Mouse (Mus musculus): ENCODE results near the gene Otogl. TPM values are rescaled to one million over a fixed set of nuclear protein-coding genes. Genes with fewer than 3 reads are reported as not detected.

Gene Otogl
- polyA plus RNA-seq, 1 experiment, result not detected

GRCm38 (mm10) chr10:107921134-107921533 is 9.2 kb upstream of the Otogl start:
- 81% methylated on average over 1 of the region's 1 CpGs for WGBS
- no peaks in the 10 kb centered on the region for H3K4me1 ChIP-seq (ENCODE audit: control insufficient read depth, insufficient read depth, insufficient read length)
- TF ChIP-seq POLR2A (IDR thresholded peaks at IDR 0.05; ENCODE audit: low read depth, low read length) (no peak), CTCF (IDR thresholded peaks at IDR 0.05; ENCODE audit: extremely low read depth, insufficient read depth, insufficient read length, insufficient replicate concordance) (no peak)
- H3K27me3 ChIP-seq (ENCODE audit: control insufficient read depth, insufficient read depth, low read length), result no peaks in the 10 kb centered on the region
- no peak for DNase-seq (ENCODE audit: low read depth in 1 of 2, low spot score in 2 of 2)
- no peak overlapping the region for H3K27ac ChIP-seq (ENCODE audit: insufficient read depth, low read length)
- H3K4me3 ChIP-seq (ENCODE audit: extremely low read depth, insufficient read depth, insufficient read length), result no peak overlapping the region
- H3K36me3 ChIP-seq (ENCODE audit: control insufficient read depth, insufficient read depth, low read length), result no peaks in the 10 kb centered on the region

GRCm38 (mm10) chr10:107913013-107913412 is 1.1 kb upstream of the Otogl start:
- WGBS, result 90% methylated on average over 2 of the region's 2 CpGs
- Histone ChIP-seq H3K36me3 (ENCODE audit: control insufficient read depth, insufficient read depth, low read length) (no peaks in the 10 kb centered on the region), H3K27ac (ENCODE audit: insufficient read depth, low read length) (no peak overlapping the region), H3K4me1 (ENCODE audit: control insufficient read depth, insufficient read depth, insufficient read length) (no peaks in the 10 kb centered on the region), H3K4me3 (ENCODE audit: extremely low read depth, insufficient read depth, insufficient read length) (no peak overlapping the region), H3K27me3 (ENCODE audit: control insufficient read depth, insufficient read depth, low read length) (no peaks in the 10 kb centered on the region)
- TF ChIP-seq CTCF (IDR thresholded peaks at IDR 0.05; ENCODE audit: extremely low read depth, insufficient read depth, insufficient read length, insufficient replicate concordance) (no peak), POLR2A (IDR thresholded peaks at IDR 0.05; ENCODE audit: low read depth, low read length) (no peak)
- DNase-seq (ENCODE audit: low read depth in 1 of 2, low spot score in 2 of 2), result no peak

GRCm38 (mm10) chr10:107906453-107906852 is 5.5 kb downstream of the Otogl start:
- Histone ChIP-seq H3K4me1 (ENCODE audit: control insufficient read depth, insufficient read depth, insufficient read length) (no peaks in the 10 kb centered on the region), H3K4me3 (ENCODE audit: extremely low read depth, insufficient read depth, insufficient read length) (no peak overlapping the region), H3K27me3 (ENCODE audit: control insufficient read depth, insufficient read depth, low read length) (no peaks in the 10 kb centered on the region), H3K36me3 (ENCODE audit: control insufficient read depth, insufficient read depth, low read length) (no peaks in the 10 kb centered on the region), H3K27ac (ENCODE audit: insufficient read depth, low read length) (no peak overlapping the region)
- DNase-seq (ENCODE audit: low read depth in 1 of 2, low spot score in 2 of 2), result no peak
- 85% methylated on average over 10 of the region's 10 CpGs for WGBS
- TF ChIP-seq POLR2A (IDR thresholded peaks at IDR 0.05; ENCODE audit: low read depth, low read length), result no peak
- TF ChIP-seq CTCF (IDR thresholded peaks at IDR 0.05; ENCODE audit: extremely low read depth, insufficient read depth, insufficient read length, insufficient replicate concordance), result no peak

- WGBS, result 87% methylated on average over 7 of the region's 7 CpGs
- TF ChIP-seq POLR2A (IDR thresholded peaks at IDR 0.05; ENCODE audit: low read depth, low read length) (no peak), CTCF (IDR thresholded peaks at IDR 0.05; ENCODE audit: extremely low read depth, insufficient read depth, insufficient read length, insufficient replicate concordance) (no peak)
- DNase-seq (ENCODE audit: low read depth in 1 of 2, low spot score in 2 of 2), result no peak
Observed at GRCm38 (mm10) chr10:107905274-107906034, 6.5 kb downstream of the Otogl start.

GRCm38 (mm10) chr10:107901958-107902357 is 10.0 kb downstream of the Otogl start:
- Histone ChIP-seq H3K27me3 (ENCODE audit: control insufficient read depth, insufficient read depth, low read length) (no peaks in the 10 kb centered on the region), H3K4me1 (ENCODE audit: control insufficient read depth, insufficient read depth, insufficient read length) (no peaks in the 10 kb centered on the region), H3K4me3 (ENCODE audit: extremely low read depth, insufficient read depth, insufficient read length) (no peak overlapping the region), H3K27ac (ENCODE audit: insufficient read depth, low read length) (no peak overlapping the region), H3K36me3 (ENCODE audit: control insufficient read depth, insufficient read depth, low read length) (no peaks in the 10 kb centered on the region)
- DNase-seq (ENCODE audit: low read depth in 1 of 2, low spot score in 2 of 2), result no peak
- WGBS, result 86% methylated on average over 8 of the region's 8 CpGs
- TF ChIP-seq POLR2A (IDR thresholded peaks at IDR 0.05; ENCODE audit: low read depth, low read length) (no peak), CTCF (IDR thresholded peaks at IDR 0.05; ENCODE audit: extremely low read depth, insufficient read depth, insufficient read length, insufficient replicate concordance) (no peak)

More at GRCm38 (mm10) chr10:107905274-107906034, 6.5 kb downstream of the Otogl start:
- no peaks in the 10 kb centered on the region for H3K27me3 ChIP-seq (ENCODE audit: control insufficient read depth, insufficient read depth, low read length)
- no peak overlapping the region for H3K27ac ChIP-seq (ENCODE audit: insufficient read depth, low read length)
- H3K4me3 ChIP-seq (ENCODE audit: extremely low read depth, insufficient read depth, insufficient read length), result no peak overlapping the region
- H3K36me3 ChIP-seq (ENCODE audit: control insufficient read depth, insufficient read depth, low read length), result no peaks in the 10 kb centered on the region
- no peaks in the 10 kb centered on the region for H3K4me1 ChIP-seq (ENCODE audit: control insufficient read depth, insufficient read depth, insufficient read length)

- WGBS, result 88% methylated on average over 13 of the region's 13 CpGs
- TF ChIP-seq CTCF (IDR thresholded peaks at IDR 0.05; ENCODE audit: extremely low read depth, insufficient read depth, insufficient read length, insufficient replicate concordance) (no peak), POLR2A (IDR thresholded peaks at IDR 0.05; ENCODE audit: low read depth, low read length) (no peak)
- H3K36me3 ChIP-seq (ENCODE audit: control insufficient read depth, insufficient read depth, low read length), result no peaks in the 10 kb centered on the region
- H3K4me3 ChIP-seq (ENCODE audit: extremely low read depth, insufficient read depth, insufficient read length), result no peak overlapping the region
- no peaks in the 10 kb centered on the region for H3K4me1 ChIP-seq (ENCODE audit: control insufficient read depth, insufficient read depth, insufficient read length)
- no peaks in the 10 kb centered on the region for H3K27me3 ChIP-seq (ENCODE audit: control insufficient read depth, insufficient read depth, low read length)
- no peak for DNase-seq (ENCODE audit: low read depth in 1 of 2, low spot score in 2 of 2)
- H3K27ac ChIP-seq (ENCODE audit: insufficient read depth, low read length), result no peak overlapping the region
Observed at GRCm38 (mm10) chr10:107901204-107901879, 10.6 kb downstream of the Otogl start.

- Histone ChIP-seq H3K4me1 (ENCODE audit: control insufficient read depth, insufficient read depth, insufficient read length) (no peaks in the 10 kb centered on the region), H3K27ac (ENCODE audit: insufficient read depth, low read length) (no peak overlapping the region)
- 90% methylated on average over 6 of the region's 6 CpGs for WGBS
Observed at GRCm38 (mm10) chr10:107899946-107900345, 12.0 kb downstream of the Otogl start.

More at GRCm38 (mm10) chr10:107899946-107900345, 12.0 kb downstream of the Otogl start:
- DNase-seq (ENCODE audit: low read depth in 1 of 2, low spot score in 2 of 2), result no peak
- Histone ChIP-seq H3K4me3 (ENCODE audit: extremely low read depth, insufficient read depth, insufficient read length) (no peak overlapping the region), H3K27me3 (ENCODE audit: control insufficient read depth, insufficient read depth, low read length) (no peaks in the 10 kb centered on the region), H3K36me3 (ENCODE audit: control insufficient read depth, insufficient read depth, low read length) (no peaks in the 10 kb centered on the region)
- TF ChIP-seq CTCF (IDR thresholded peaks at IDR 0.05; ENCODE audit: extremely low read depth, insufficient read depth, insufficient read length, insufficient replicate concordance) (no peak), POLR2A (IDR thresholded peaks at IDR 0.05; ENCODE audit: low read depth, low read length) (no peak)

Measured in spleen, adult 2 months (tissue).